Mouse (Mus musculus): ENCODE measurements around the gene Cd34.

The Cd34 gene

GRCm38 (mm10) chr1:194938715-194939114 is at the start of gene Cd34:
Cd34 (plus strand) TSS chr1:194938819.
- TF ChIP-seq GATA4 (IDR thresholded peaks at IDR 0.05; ENCODE audit: insufficient replicate concordance, low read length): no peak

GRCm38 (mm10) chr1:194894513-194894912 is 44.1 kb upstream of the Cd34 start:
- no peak for TF ChIP-seq GATA4 (IDR thresholded peaks at IDR 0.05; ENCODE audit: insufficient replicate concordance, low read length)

- no peak for TF ChIP-seq GATA4 (IDR thresholded peaks at IDR 0.05; ENCODE audit: insufficient replicate concordance, low read length)
Observed at GRCm38 (mm10) chr1:194895287-194895686, 43.3 kb upstream of the Cd34 start.

- TF ChIP-seq GATA4 (IDR thresholded peaks at IDR 0.05; ENCODE audit: insufficient replicate concordance, low read length): no peak
Observed at GRCm38 (mm10) chr1:194901075-194901474, 37.5 kb upstream of the Cd34 start.

DNA sequence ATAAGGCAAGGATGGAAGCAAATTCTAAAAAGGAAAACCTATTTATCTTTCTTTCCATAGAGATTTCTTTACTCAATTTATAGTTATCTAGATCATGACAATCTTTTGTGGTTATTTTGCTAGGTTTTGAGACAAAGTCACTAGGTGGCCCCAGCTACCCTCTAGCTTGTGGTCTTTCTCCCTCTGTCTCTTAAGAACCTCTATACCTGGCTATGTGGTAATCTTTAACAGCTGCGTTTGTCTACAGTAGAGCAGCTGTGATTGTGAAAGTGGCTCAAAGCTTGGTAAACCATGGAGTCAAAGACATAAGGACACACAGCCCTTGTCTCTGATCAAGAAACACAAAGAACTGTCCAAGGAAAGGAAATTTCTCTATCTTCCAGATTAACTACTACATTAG is 36.8 kb upstream of the Cd34 start:
- no peak for TF ChIP-seq GATA4 (IDR thresholded peaks at IDR 0.05; ENCODE audit: insufficient replicate concordance, low read length)

- no peak for TF ChIP-seq GATA4 (IDR thresholded peaks at IDR 0.05; ENCODE audit: insufficient replicate concordance, low read length)
Observed at GRCm38 (mm10) chr1:194908956-194909355, 29.7 kb upstream of the Cd34 start.

DNA sequence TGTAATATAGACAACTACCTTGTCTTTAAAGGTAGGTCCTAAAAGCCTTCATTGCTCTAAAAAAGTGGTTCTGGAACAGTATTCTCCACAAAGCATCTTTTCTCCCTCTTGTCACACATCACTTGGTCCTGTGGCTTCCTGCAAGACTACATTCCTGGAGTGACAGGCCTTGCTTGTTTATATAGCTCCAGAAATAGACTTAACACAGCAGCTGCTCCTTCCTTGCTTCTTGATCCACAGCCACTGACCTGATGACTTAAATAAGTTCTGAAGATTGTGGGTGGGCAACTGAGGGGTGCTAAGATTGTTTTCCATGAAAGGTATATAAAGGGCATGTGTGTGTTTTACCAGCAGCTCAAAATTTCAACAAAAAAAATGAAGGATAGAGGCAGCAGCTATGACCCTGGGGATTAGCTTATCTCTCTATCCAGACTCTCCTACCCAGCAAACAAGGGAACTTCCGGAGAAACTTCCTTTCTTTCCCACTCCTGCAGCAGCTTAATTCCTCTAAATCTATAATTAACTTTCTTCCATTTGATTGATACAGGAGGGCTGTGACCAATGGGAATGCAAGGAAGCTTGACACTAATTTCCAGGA is 12.8 kb upstream of the Cd34 start:
- 0 out of 2 replicates have a peak, but pooled peaks have one; percentile 37 for TF ChIP-seq GATA4 (IDR thresholded peaks at IDR 0.05; ENCODE audit: insufficient replicate concordance, low read length)

DNA sequence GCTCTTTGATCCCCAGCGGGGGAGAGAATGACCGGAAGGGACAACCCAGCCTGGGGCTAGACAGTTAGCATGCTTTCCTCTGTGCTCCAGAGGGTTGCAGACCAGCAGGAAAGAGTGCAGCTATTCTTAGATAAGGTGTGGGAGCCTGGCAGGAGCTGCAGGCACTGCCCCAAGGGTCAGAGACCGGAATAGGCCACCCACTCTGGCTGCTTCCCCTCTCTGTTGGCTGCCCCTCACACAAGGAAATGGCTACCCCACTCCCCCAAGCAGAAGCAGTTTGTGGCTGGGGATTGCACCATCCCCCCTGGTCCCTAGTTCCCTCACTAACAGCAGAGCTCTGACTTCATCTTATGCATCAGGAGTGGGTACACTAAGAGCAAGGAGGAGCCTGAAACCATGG is 10.7 kb upstream of the Cd34 start:
- 0 out of 2 replicates have a peak, but pooled peaks have one; percentile 47 for TF ChIP-seq GATA4 (IDR thresholded peaks at IDR 0.05; ENCODE audit: insufficient replicate concordance, low read length)

GRCm38 (mm10) chr1:194929275-194929971 is 9.2 kb upstream of the Cd34 start:
- TF ChIP-seq GATA4 (IDR thresholded peaks at IDR 0.05; ENCODE audit: insufficient replicate concordance, low read length): no peak

- TF ChIP-seq GATA4 (IDR thresholded peaks at IDR 0.05; ENCODE audit: insufficient replicate concordance, low read length): no peak
Observed at GRCm38 (mm10) chr1:194929972-194930355, 8.7 kb upstream of the Cd34 start.

DNA sequence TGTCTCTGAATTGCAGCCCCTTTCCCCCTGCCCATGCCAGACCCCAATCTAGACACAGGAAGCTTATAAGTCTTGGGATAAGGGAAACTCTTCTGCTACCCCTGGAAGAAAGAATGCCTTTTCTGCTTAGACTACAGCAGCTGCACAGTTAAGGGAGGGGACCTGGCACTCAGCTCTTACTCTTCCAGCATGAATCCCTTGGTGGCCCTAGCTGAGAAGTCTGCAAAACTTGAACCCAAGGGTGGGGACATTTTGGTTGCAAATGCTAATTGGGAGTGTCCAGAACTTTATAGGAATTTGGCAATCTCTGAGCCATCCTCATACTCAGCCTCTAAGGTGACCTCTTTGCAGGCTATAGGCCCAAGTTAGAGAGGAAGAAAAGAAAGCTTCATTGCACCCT is 7.9 kb upstream of the Cd34 start:
- TF ChIP-seq GATA4 (IDR thresholded peaks at IDR 0.05; ENCODE audit: insufficient replicate concordance, low read length): no peak

DNA sequence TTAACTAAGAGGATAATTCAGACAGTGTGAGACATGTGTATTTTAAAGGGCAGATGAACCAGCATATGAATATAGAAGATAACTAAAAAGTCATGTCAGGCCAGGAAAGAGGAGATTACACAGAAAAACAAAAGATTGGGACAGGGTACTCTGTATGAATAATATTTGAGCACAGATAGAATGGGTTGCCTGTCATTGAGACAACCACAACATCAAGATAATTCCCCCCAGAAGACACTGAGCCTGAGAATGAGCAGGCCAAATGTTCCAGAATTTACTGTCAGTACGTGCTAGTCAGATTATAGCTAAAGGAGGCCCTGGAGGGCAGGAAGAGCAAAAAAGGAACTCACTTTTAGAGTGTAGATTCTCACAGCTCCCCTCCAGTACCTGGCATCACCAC is 3.3 kb upstream of the Cd34 start:
- TF ChIP-seq GATA4 (IDR thresholded peaks at IDR 0.05; ENCODE audit: insufficient replicate concordance, low read length): no peak

DNA sequence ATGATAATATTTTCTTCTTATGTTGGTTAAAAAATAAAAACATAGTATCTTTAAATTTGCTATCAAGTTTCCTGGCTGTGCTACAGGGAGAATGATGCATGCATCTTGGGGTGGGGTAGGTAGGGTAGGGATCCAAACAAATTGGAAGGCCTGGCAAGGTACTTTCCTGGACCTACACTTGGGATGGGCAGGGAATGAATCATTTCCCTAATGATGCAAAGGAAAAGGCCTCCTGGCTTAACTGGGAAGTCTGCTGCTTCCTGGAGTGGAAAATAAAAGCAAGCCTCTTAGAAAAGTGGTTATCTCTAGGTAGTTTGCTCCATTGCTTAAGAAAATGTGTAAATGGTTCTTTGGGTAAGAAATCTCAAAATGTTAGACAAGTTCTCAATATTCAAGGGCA is 2.9 kb downstream of the Cd34 start:
- no peak for TF ChIP-seq GATA4 (IDR thresholded peaks at IDR 0.05; ENCODE audit: insufficient replicate concordance, low read length)

- TF ChIP-seq GATA4 (IDR thresholded peaks at IDR 0.05; ENCODE audit: insufficient replicate concordance, low read length): no peak
Observed at GRCm38 (mm10) chr1:194942912-194943311, 4.3 kb downstream of the Cd34 start.

- TF ChIP-seq GATA4 (IDR thresholded peaks at IDR 0.05; ENCODE audit: insufficient replicate concordance, low read length): no peak
Observed at GRCm38 (mm10) chr1:194943485-194943884, 4.9 kb downstream of the Cd34 start.

- no peak for TF ChIP-seq GATA4 (IDR thresholded peaks at IDR 0.05; ENCODE audit: insufficient replicate concordance, low read length)
Observed at GRCm38 (mm10) chr1:194945382-194945781, 6.8 kb downstream of the Cd34 start.

- no peak for TF ChIP-seq GATA4 (IDR thresholded peaks at IDR 0.05; ENCODE audit: insufficient replicate concordance, low read length)
Observed at GRCm38 (mm10) chr1:194946467-194946866, 7.8 kb downstream of the Cd34 start.

All from liver, adult (tissue).